Mouse (Mus musculus) forebrain, embryonic 14.5 days (tissue): Measurements from ENCODE around the gene Trpv2. TPM values are rescaled to one million over a fixed set of nuclear protein-coding genes. Genes with fewer than 3 reads are reported as not detected.

Source experiments
- ATAC-seq: fragments of 200-750 bp; cut with Nextera tagmentation; 2 replicates; pipeline ENCODE4 v1.8.0; 2017; ENCODE audit warnings: mild to moderate bottlenecking, moderate library complexity
- DNase-seq: peaks from one replicate; pipeline ENCODE4 v3.0.0-alpha.2; 2015; ENCODE audit warnings: low spot score
- H3K27ac ChIP-seq: fragments of 300-500 bp; sonication (generic); 2 replicates; pipeline ENCODE4 v1.5.1; 2014; ENCODE audit warnings: low read depth, mild to moderate bottlenecking, control low read depth, low read length, moderate library complexity
- H3K27me3 ChIP-seq: fragments of 300-500 bp; sonication (generic); replicated peaks from 2 replicates; pipeline ENCODE4 v1.6.1; 2014; ENCODE audit warnings: low read length, control low read depth, mixed read lengths; ENCODE audit not compliant: control insufficient read depth, insufficient read depth
- H3K36me3 ChIP-seq: fragments of 300-500 bp; sonication (generic); 2 replicates; pipeline ENCODE4 v1.6.1; 2014; ENCODE audit warnings: low read length, control low read depth; ENCODE audit not compliant: control insufficient read depth, insufficient read depth
- H3K4me1 ChIP-seq: fragments of 300-500 bp; sonication (generic); 2 replicates; pipeline ENCODE4 v1.6.1; 2014; ENCODE audit warnings: antibody characterized with exemption, low read length, control low read depth; ENCODE audit not compliant: control insufficient read depth, insufficient read depth
- H3K4me2 ChIP-seq: fragments of 300-500 bp; sonication (generic); 2 replicates; pipeline ENCODE4 v1.6.1; 2014; ENCODE audit warnings: mild to moderate bottlenecking, control low read depth, low read length
- H3K4me3 ChIP-seq: fragments of 300-500 bp; sonication (generic); 2 replicates; pipeline ENCODE4 v1.5.1; 2014; ENCODE audit warnings: low read depth, low read length, control low read depth
- H3K9ac ChIP-seq: fragments of 300-500 bp; sonication (generic); 2 replicates; pipeline ENCODE4 v1.6.1; 2014; ENCODE audit warnings: mild to moderate bottlenecking, low read length, control low read depth, moderate library complexity
- H3K9me3 ChIP-seq: fragments of 300-500 bp; sonication (generic); replicated peaks from 2 replicates; pipeline ENCODE4 v1.6.1; 2016; ENCODE audit warnings: low read length, control low read depth, mixed read lengths; ENCODE audit not compliant: control insufficient read depth
- WGBS: fragments of 180-500 bp; shearing (Covaris S2); extraction: QIAGEN DNeasy Blood & Tissue Kit; methylation state at CpG from one replicate; pipeline ENCODE4 v1.1.7; 2014; 5-methylcytosine and 5-hydroxymethylcytosine counted together
- polyA plus RNA-seq: library from polyadenylated mRNA; unstranded; fragments of >200 nt; fragmentation: Nextera tagmentation; extraction: Ambion mirVana; gene quantifications from 2 replicates; pipeline ENCODE4 v1.2.1, GENCODE M21; 2014

The Trpv2 gene
- polyA plus RNA-seq, 1 experiment from 2014 or later: 13.2 TPM

- Histone ChIP-seq H3K9ac (no peak overlapping the region), H3K27me3 (no peaks in the 10 kb centered on the region), H3K36me3 (peaks cover 31% of the 10 kb centered on the region), H3K4me3 (peak overlapping the region; percentile 50), H3K27ac (no peak overlapping the region), H3K9me3 (no peaks in the 10 kb centered on the region), H3K4me1 (peaks cover 23% of the 10 kb centered on the region), H3K4me2 (peak overlapping the region; percentile 89)
- DNase-seq: no peak
- ATAC-seq: no peak
Observed at GRCm38 (mm10) chr11:62554934-62555517, 19.3 kb upstream of the Trpv2 start.

GRCm38 (mm10) chr11:62555896-62556412, 18.3 kb upstream of the Trpv2 start:
- no peak for ATAC-seq
- H3K9me3 ChIP-seq: no peaks in the 10 kb centered on the region
- DNase-seq: no peak
- H3K9ac ChIP-seq: no peak overlapping the region
- H3K36me3 ChIP-seq: peaks cover 31% of the 10 kb centered on the region
- H3K4me1 ChIP-seq: peaks cover 23% of the 10 kb centered on the region
- H3K4me2 ChIP-seq: peak overlapping the region; percentile 89; the same call in 1 of the 2 replicates
- no peaks in the 10 kb centered on the region for H3K27me3 ChIP-seq
- no peak overlapping the region for H3K4me3 ChIP-seq
- no peak overlapping the region for H3K27ac ChIP-seq

DNA sequence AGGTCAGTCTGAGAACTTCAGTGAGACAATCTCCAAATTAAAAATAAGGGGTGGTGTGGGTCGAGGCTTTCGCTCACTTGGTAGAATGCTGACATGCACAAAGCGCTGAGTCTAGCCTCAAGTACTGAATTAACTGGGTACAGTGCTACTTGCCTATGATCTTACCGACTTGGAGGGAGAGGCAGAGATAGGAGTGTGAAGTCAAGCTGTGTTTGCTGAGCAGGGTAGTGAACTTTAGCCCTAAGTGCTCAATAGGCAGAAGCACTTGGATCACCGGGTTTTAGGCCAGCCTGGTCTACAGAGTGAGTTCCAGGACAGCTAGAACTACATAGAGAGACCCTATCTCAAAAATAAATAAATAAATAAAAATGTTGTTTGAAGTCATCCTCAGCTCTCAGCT, 17.1 kb upstream of the Trpv2 start:
- no peak for ATAC-seq
- no peak for DNase-seq
- H3K4me2 ChIP-seq: no peak overlapping the region
- H3K36me3 ChIP-seq: peaks cover 31% of the 10 kb centered on the region
- no peaks in the 10 kb centered on the region for H3K9me3 ChIP-seq
- 76% methylated on average over 5 of the region's 5 CpGs for WGBS
- H3K4me1 ChIP-seq: peaks cover 23% of the 10 kb centered on the region
- no peaks in the 10 kb centered on the region for H3K27me3 ChIP-seq
- H3K4me3 ChIP-seq: no peak overlapping the region
- no peak overlapping the region for H3K27ac ChIP-seq
- no peak overlapping the region for H3K9ac ChIP-seq

DNA sequence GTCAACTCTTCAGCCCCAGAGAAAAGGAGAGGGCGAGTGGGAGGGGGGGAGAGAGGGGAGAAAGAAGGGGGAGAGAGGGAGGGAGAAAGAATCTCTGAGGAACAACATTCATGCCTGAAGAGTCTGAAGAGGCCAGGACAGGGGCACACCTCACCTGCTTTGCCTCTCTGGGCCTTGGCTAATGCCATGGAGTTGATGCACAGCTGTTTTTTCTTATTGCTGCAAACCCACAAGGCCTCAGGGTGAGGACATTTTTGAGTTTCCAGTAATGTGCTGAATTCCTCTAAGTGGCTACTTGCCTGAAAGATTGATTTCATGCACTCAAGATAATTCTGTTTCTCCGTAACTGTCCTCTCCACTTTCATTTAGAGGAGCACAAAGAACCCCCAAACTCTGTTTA, 16.1 kb upstream of the Trpv2 start:
- Histone ChIP-seq H3K9me3 (no peaks in the 10 kb centered on the region), H3K4me2 (no peak overlapping the region), H3K27ac (no peak overlapping the region), H3K9ac (no peak overlapping the region), H3K4me3 (no peak overlapping the region), H3K36me3 (peaks cover 28% of the 10 kb centered on the region), H3K27me3 (no peaks in the 10 kb centered on the region), H3K4me1 (peaks cover 23% of the 10 kb centered on the region)
- no peak for ATAC-seq
- 76% methylated on average over 2 of the region's 2 CpGs for WGBS
- DNase-seq: no peak

DNA sequence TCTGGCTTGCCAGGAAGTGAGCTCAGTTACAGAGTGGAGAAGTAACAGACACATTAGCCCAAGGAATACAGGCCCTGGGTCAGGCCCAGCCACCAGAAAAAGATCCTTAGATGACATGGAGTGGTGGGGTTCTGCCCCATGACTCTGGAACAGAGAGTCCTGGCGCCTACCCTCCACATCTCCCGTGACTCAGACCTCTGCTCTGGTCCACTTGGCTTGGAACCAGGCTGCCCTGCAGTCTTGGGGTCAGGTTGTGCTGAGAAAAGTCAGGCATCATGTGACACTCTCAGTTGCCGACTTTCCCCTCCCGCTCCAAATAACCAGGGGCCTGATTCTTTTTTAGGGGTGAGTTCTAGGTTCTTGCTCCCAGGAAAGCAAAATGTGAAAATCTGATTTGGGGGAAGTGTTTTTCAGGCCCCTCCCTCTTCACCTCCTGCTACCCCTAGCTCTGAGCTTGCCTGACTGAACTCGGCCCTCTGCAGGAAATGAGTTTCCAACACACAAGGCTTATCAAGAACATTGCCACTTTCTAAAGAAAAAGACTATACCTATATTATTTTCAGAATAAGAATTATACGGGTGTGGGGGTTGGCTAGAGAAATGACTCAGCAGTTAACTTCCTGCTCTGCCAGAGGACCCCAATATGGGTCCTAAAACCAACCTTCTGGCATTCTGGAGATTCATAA, 15.2 kb upstream of the Trpv2 start:
- no peak for ATAC-seq
- Histone ChIP-seq H3K4me2 (no peak overlapping the region), H3K4me3 (no peak overlapping the region), H3K9me3 (no peaks in the 10 kb centered on the region), H3K9ac (no peak overlapping the region), H3K27ac (no peak overlapping the region), H3K4me1 (peaks cover 15% of the 10 kb centered on the region), H3K27me3 (no peaks in the 10 kb centered on the region), H3K36me3 (peaks cover 18% of the 10 kb centered on the region)
- DNase-seq: no peak
- WGBS: 67% methylated on average over 6 of the region's 6 CpGs

GRCm38 (mm10) chr11:62560463-62561016, 13.7 kb upstream of the Trpv2 start:
- peaks cover 2% of the 10 kb centered on the region for H3K4me1 ChIP-seq
- WGBS: 33% methylated on average over 43 of the region's 43 CpGs
- no peaks in the 10 kb centered on the region for H3K27me3 ChIP-seq
- H3K4me3 ChIP-seq: peak overlapping the region; percentile 23
- H3K36me3 ChIP-seq: peaks cover 4% of the 10 kb centered on the region
- no peak for ATAC-seq
- DNase-seq: peak; percentile 24
- peak overlapping the region; percentile 44 for H3K4me2 ChIP-seq
- H3K9me3 ChIP-seq: no peaks in the 10 kb centered on the region
- no peak overlapping the region for H3K27ac ChIP-seq
- peak overlapping the region; percentile 13; the same call in 1 of the 2 replicates for H3K9ac ChIP-seq

DNA sequence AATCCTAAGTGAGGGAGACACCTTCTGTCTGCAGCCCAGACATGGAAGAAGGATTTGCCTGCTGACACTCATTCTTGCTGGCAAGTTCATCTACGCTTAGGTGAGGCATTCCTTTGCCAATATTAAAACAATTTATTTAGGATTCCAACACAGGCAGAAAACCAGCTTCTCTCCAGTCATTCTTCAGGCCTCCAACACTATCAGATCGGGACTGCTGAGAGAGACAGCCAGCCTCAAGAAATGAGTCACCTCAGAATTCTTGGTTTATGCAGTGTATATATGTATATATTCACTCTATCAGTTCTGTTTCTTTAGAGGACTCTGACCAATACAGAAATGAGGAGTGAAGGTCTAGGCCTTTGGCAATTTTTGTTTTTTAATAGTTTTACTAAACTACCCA, 10.7 kb upstream of the Trpv2 start:
- H3K36me3 ChIP-seq: no peaks in the 10 kb centered on the region
- DNase-seq (no peak), ATAC-seq (no peak)
- H3K9ac ChIP-seq: no peak overlapping the region
- H3K4me1 ChIP-seq: no peaks in the 10 kb centered on the region
- no peaks in the 10 kb centered on the region for H3K9me3 ChIP-seq
- H3K4me3 ChIP-seq: no peak overlapping the region
- no peak overlapping the region for H3K4me2 ChIP-seq
- H3K27ac ChIP-seq: no peak overlapping the region
- 85% methylated on average over 2 of the region's 2 CpGs for WGBS
- no peaks in the 10 kb centered on the region for H3K27me3 ChIP-seq

- 77% methylated on average over 7 of the region's 7 CpGs for WGBS
- Histone ChIP-seq H3K4me3 (no peak overlapping the region), H3K4me1 (no peaks in the 10 kb centered on the region), H3K9ac (no peak overlapping the region), H3K27ac (no peak overlapping the region), H3K4me2 (no peak overlapping the region), H3K9me3 (no peaks in the 10 kb centered on the region), H3K27me3 (no peaks in the 10 kb centered on the region), H3K36me3 (no peaks in the 10 kb centered on the region)
- no peak for DNase-seq
- no peak for ATAC-seq
Observed at GRCm38 (mm10) chr11:62565747-62566146, 8.5 kb upstream of the Trpv2 start.

- H3K9ac ChIP-seq: no peak overlapping the region
- no peaks in the 10 kb centered on the region for H3K36me3 ChIP-seq
- no peak for ATAC-seq
- DNase-seq: no peak
- no peaks in the 10 kb centered on the region for H3K27me3 ChIP-seq
- no peak overlapping the region for H3K4me2 ChIP-seq
- no peak overlapping the region for H3K27ac ChIP-seq
- WGBS: 65% methylated on average over 1 of the region's 1 CpGs
- H3K4me1 ChIP-seq: no peaks in the 10 kb centered on the region
- H3K4me3 ChIP-seq: no peak overlapping the region
- no peaks in the 10 kb centered on the region for H3K9me3 ChIP-seq
Observed at GRCm38 (mm10) chr11:62566211-62566610, 8.1 kb upstream of the Trpv2 start.
